Mouse (Mus musculus) neural tube, embryonic 14.5 days (tissue): Measurements from ENCODE around the gene Map3k3. TPM values are rescaled to one million over a fixed set of nuclear protein-coding genes. Genes with fewer than 3 reads are reported as not detected.

Experiments used
- ATAC-seq: fragments of 200-750 bp; cut with Nextera tagmentation; 2 replicates; pipeline ENCODE4 v1.8.0; 2017; ENCODE audit warnings: low read depth, mild to moderate bottlenecking, moderate TSS enrichment, moderate library complexity
- H3K27ac ChIP-seq: fragments of 300-500 bp; sonication (generic); 2 replicates; pipeline ENCODE4 v1.5.1; 2014; ENCODE audit warnings: low read depth, mild to moderate bottlenecking, control low read depth, low read length, moderate library complexity, mixed read lengths
- H3K27me3 ChIP-seq: fragments of 300-500 bp; sonication (generic); 2 replicates; pipeline ENCODE4 v1.6.1; 2014; ENCODE audit warnings: low read length; ENCODE audit not compliant: control insufficient read depth, insufficient read depth
- H3K36me3 ChIP-seq: fragments of 300-500 bp; sonication (generic); 2 replicates; pipeline ENCODE4 v1.6.1; 2014; ENCODE audit warnings: low read length, mixed read lengths; ENCODE audit not compliant: control insufficient read depth, insufficient read depth
- H3K4me1 ChIP-seq: fragments of 300-500 bp; sonication (generic); 2 replicates; pipeline ENCODE4 v1.6.1; 2014; ENCODE audit warnings: low read length; ENCODE audit not compliant: control insufficient read depth, insufficient read depth
- H3K4me2 ChIP-seq: fragments of 300-500 bp; sonication (generic); 2 replicates; pipeline ENCODE4 v1.6.1; 2014; ENCODE audit warnings: mild to moderate bottlenecking, low read depth, low read length, control low read depth
- H3K4me3 ChIP-seq: fragments of 300-500 bp; sonication (generic); 2 replicates; pipeline ENCODE4 v1.5.1; 2014; ENCODE audit warnings: low read depth, low read length, control low read depth, mixed read lengths
- H3K9ac ChIP-seq: fragments of 300-500 bp; sonication (generic); replicated peaks from 2 replicates; pipeline ENCODE4 v1.6.1; 2014; ENCODE audit warnings: low read depth, mild to moderate bottlenecking, control low read depth, low read length, mixed read lengths
- H3K9me3 ChIP-seq: fragments of 300-500 bp; sonication (generic); 2 replicates; pipeline ENCODE4 v1.6.1; 2016; ENCODE audit warnings: low read length; ENCODE audit not compliant: control insufficient read depth
- WGBS: fragments of 180-500 bp; shearing (Covaris S2); extraction: QIAGEN DNeasy Blood & Tissue Kit; methylation state at CpG from one replicate; pipeline ENCODE4 v1.1.7; 2014; 5-methylcytosine and 5-hydroxymethylcytosine counted together
- polyA plus RNA-seq: library from polyadenylated mRNA; unstranded; fragments of >200 nt; fragmentation: Nextera tagmentation; extraction: Ambion mirVana; gene quantifications from 2 replicates; pipeline ENCODE4 v1.2.1, GENCODE M21; 2014

Map3k3 gene
- 11.0 and 15.9 TPM in 2 replicates for polyA plus RNA-seq

GRCm38 (mm10) chr11:106083708-106084701 lies at the start of gene Map3k3:
Map3k3 (plus strand) TSS chr11:106084613.
- peak; percentile 99 for ATAC-seq
- H3K4me2 ChIP-seq, result peak within 1 kb of the TSS; percentile 57
- H3K36me3 ChIP-seq, result no peaks in the 10 kb centered on the region
- WGBS, result under 1% methylated on average over 60 of the region's 69 CpGs
- H3K9me3 ChIP-seq, result no peaks in the 10 kb centered on the region
- H3K27ac ChIP-seq, result peak within 1 kb of the TSS; percentile 94
- H3K4me3 ChIP-seq, result peak within 1 kb of the TSS; percentile 99
- H3K27me3 ChIP-seq, result no peaks in the 10 kb centered on the region
- H3K9ac ChIP-seq, result peak within 1 kb of the TSS; percentile 83
- peaks cover 13% of the 10 kb centered on the region for H3K4me1 ChIP-seq

DNA sequence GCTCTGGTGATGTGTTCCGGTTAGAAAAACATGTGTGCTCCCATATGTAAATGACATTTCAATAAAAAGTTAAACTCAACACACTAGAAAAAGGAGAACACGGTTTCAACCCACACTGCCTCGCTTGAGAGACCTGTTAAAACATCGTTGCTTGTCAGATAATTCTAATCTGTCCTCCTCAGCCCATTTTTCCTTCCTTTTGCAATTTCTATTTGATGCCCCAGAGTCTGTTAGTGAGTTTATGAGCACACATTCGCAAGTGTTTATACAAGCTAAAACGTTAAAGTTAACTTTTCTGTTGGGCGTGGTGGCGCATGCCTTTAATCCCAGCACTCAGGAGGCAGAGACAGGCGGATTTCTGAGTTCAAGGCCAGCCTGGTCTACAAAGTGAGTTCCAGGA lies 49.4 kb upstream of the Map3k3 start:
- WGBS, result 87% methylated on average over 9 of the region's 9 CpGs
- Histone ChIP-seq H3K9me3 (no peaks in the 10 kb centered on the region), H3K36me3 (no peaks in the 10 kb centered on the region), H3K4me3 (no peak overlapping the region), H3K27ac (no peak overlapping the region), H3K4me2 (no peak overlapping the region), H3K4me1 (peaks cover 15% of the 10 kb centered on the region), H3K9ac (no peak overlapping the region), H3K27me3 (no peaks in the 10 kb centered on the region; the same call in 1 of the 2 replicates)
- ATAC-seq, result no peak

GRCm38 (mm10) chr11:106036548-106037417 lies 47.6 kb upstream of the Map3k3 start, which contains the start of gene Dcaf7:
Dcaf7 (plus strand) TSS chr11:106036872.
- no peaks in the 10 kb centered on the region for H3K36me3 ChIP-seq
- peak within 1 kb of the TSS; percentile 91 for H3K27ac ChIP-seq
- peak within 1 kb of the TSS; percentile 84 for H3K4me2 ChIP-seq
- H3K9ac ChIP-seq, result peak within 1 kb of the TSS; percentile 76
- no peaks in the 10 kb centered on the region; the same call in 1 of the 2 replicates for H3K27me3 ChIP-seq
- H3K4me1 ChIP-seq, result peaks cover 15% of the 10 kb centered on the region
- H3K4me3 ChIP-seq, result peak within 1 kb of the TSS; percentile 93
- peak; percentile 98 for ATAC-seq
- no peaks in the 10 kb centered on the region for H3K9me3 ChIP-seq
- WGBS, result under 1% methylated on average over 64 of the region's 66 CpGs

- H3K4me3 ChIP-seq, result peak overlapping the region; percentile 93
- no peaks in the 10 kb centered on the region; the same call in 1 of the 2 replicates for H3K27me3 ChIP-seq
- H3K9ac ChIP-seq, result peak overlapping the region; percentile 76
- WGBS, result 0% methylated on average over 13 of the region's 13 CpGs
- no peaks in the 10 kb centered on the region for H3K36me3 ChIP-seq
- H3K9me3 ChIP-seq, result no peaks in the 10 kb centered on the region
- peak overlapping the region; percentile 91 for H3K27ac ChIP-seq
- ATAC-seq, result peak; percentile 59
- H3K4me1 ChIP-seq, result peaks cover 15% of the 10 kb centered on the region
- H3K4me2 ChIP-seq, result peak overlapping the region; percentile 73
These were observed 47.0 kb upstream of the Map3k3 start for GRCm38 (mm10) chr11:106037418-106037751.

DNA sequence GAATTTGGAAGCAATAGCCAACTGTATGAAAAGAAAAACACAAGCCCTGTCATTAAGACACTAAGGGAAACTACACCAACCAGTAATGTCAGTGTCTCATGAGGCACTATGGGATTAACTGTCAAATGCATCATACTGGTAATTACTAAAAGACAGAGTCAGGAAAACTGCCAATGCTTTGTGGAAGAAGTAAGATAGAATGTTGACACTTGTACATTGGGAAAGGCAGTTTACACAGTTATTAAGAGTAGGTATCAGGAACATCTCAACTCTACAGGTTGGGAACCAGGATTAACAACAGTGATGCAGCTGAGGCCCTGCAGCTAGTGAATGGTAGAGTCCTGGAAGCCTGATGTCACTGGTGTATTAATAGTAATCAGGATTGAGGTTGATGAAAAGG lies 40.1 kb upstream of the Map3k3 start:
- Histone ChIP-seq H3K9ac (no peak overlapping the region), H3K4me2 (no peak overlapping the region), H3K27me3 (no peaks in the 10 kb centered on the region), H3K27ac (no peak overlapping the region), H3K4me3 (no peak overlapping the region), H3K4me1 (peaks cover 4% of the 10 kb centered on the region; the same call in 1 of the 2 replicates), H3K36me3 (peaks cover 19% of the 10 kb centered on the region), H3K9me3 (no peaks in the 10 kb centered on the region)
- ATAC-seq, result no peak

DNA sequence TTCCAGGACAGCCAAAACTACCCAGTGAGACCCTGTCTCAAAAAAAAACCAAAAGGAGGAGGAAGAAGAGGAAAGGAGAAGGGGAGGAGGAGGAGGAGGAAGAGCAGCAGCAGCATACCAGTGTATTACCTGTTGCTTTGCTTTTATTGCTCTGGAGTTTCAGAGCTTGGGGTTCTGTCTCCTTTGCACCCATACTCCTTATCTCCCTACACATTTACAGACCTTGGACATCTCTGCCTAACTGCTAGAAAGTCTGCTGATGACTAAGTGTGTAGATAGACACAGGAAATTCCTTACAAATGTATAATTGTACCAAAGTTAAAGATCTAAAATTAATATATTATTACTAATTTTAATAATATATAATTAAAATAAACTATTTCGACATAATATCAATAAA lies 39.2 kb upstream of the Map3k3 start:
- 95% methylated on average over 1 of the region's 1 CpGs for WGBS
- Histone ChIP-seq H3K4me3 (no peak overlapping the region), H3K4me1 (no peaks in the 10 kb centered on the region), H3K9me3 (no peaks in the 10 kb centered on the region), H3K36me3 (peaks cover 22% of the 10 kb centered on the region), H3K27me3 (no peaks in the 10 kb centered on the region), H3K4me2 (no peak overlapping the region), H3K9ac (no peak overlapping the region), H3K27ac (no peak overlapping the region)
- ATAC-seq, result no peak

DNA sequence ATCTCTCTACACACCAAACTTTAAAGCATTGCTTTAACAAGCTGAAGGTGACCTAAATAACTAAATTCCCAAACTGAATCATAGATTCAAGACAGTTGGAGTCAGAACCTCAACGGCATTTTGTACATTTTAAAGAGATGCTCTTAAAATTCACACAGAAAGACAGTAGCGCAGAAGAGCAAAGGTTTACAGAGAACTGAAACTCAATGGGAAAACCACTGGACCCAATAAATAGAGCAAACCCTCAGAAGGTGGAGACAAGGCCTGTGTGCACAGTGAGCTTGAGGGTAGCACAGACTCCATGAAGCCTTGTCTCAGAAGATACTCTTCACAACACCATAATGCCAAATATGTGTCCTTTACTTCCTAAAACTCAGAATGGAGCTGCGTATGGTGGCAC lies 38.6 kb upstream of the Map3k3 start:
- Histone ChIP-seq H3K36me3 (peaks cover 25% of the 10 kb centered on the region), H3K4me2 (no peak overlapping the region), H3K27ac (no peak overlapping the region), H3K27me3 (no peaks in the 10 kb centered on the region), H3K9me3 (no peaks in the 10 kb centered on the region), H3K9ac (no peak overlapping the region), H3K4me1 (no peaks in the 10 kb centered on the region), H3K4me3 (no peak overlapping the region)
- no peak for ATAC-seq
- 98% methylated on average over 3 of the region's 3 CpGs for WGBS

DNA sequence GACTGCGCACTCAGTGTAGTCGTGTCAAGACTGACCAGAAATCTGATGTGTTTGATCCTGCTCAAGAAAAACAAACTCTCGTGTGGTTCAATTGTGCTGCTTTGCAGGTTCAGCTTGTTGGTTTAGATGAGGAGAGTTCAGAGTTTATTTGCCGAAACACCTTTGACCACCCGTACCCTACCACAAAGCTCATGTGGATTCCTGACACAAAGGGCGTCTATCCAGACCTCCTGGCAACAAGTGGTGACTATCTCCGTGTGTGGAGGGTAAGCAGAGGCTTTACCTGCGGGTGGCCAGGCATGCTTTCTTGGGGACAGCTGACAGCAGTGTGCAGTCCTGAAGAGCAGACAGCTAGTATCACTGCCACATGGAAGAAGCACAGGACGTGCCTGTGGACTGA lies 37.8 kb upstream of the Map3k3 start:
- Histone ChIP-seq H3K9me3 (no peaks in the 10 kb centered on the region), H3K4me3 (no peak overlapping the region), H3K36me3 (peaks cover 33% of the 10 kb centered on the region), H3K27me3 (no peaks in the 10 kb centered on the region), H3K9ac (no peak overlapping the region), H3K4me2 (no peak overlapping the region), H3K27ac (no peak overlapping the region), H3K4me1 (no peaks in the 10 kb centered on the region)
- no peak for ATAC-seq
- 88% methylated on average over 9 of the region's 9 CpGs for WGBS
